Mouse (Mus musculus) CH12.LX (cell line): Measurements from ENCODE around the gene Ankrd36. TPM values are rescaled to one million over a fixed set of nuclear protein-coding genes. Genes with fewer than 3 reads are reported as not detected.

Experiments used
- DNase-seq: peaks from one replicate; pipeline ENCODE4 v3.0.0-alpha.2; 2013; ENCODE audit errors: extremely low read depth
- H3K27ac ChIP-seq: 2 replicates; pipeline ENCODE4 v1.5.1; 2012; ENCODE audit warnings: low read depth, mild to moderate bottlenecking, control low read depth, moderate library complexity; ENCODE audit not compliant: insufficient read depth
- H3K27me3 ChIP-seq: replicated peaks from 2 replicates; pipeline ENCODE3; 2012; ENCODE audit warnings: inconsistent platforms
- H3K36me3 ChIP-seq, 2 experiments: replicated peaks in 1 of 2; 2 replicates each; pipeline versions ENCODE3 to v1.6.1; 2012; ENCODE audit warnings: inconsistent platforms in 1 of 2, low read length in 1 of 2, mild to moderate bottlenecking in 1 of 2, mixed read lengths in 1 of 2, moderate library complexity in 1 of 2; ENCODE audit not compliant: control insufficient read depth in 1 of 2, insufficient read depth in 1 of 2
- H3K4me1 ChIP-seq, 2 experiments: 2 replicates each; pipeline ENCODE4 v1.6.1; 2012; ENCODE audit warnings: inconsistent platforms in 1 of 2, moderate library complexity in 1 of 2; ENCODE audit not compliant: insufficient read depth in 2 of 2, control insufficient read depth in 1 of 2
- H3K4me2 ChIP-seq: 2 replicates; pipeline ENCODE4 v1.6.1; 2012; ENCODE audit warnings: low read depth, mild to moderate bottlenecking, control low read depth; ENCODE audit not compliant: poor library complexity, insufficient read depth, severe bottlenecking
- H3K4me3 ChIP-seq, 3 experiments: fragments of 150-350 bp in 1 of 3; sonication (generic) in 1 of 3; replicated peaks in 1 of 3; 2 replicates each; pipeline versions ENCODE3 to v1.5.1; 2011 to 2012; ENCODE audit warnings: low read depth in 2 of 3, low read length in 2 of 3, mild to moderate bottlenecking in 2 of 3, moderate library complexity in 2 of 3, control low read depth in 1 of 3, improper control_type of control experiment in 1 of 3, inconsistent platforms in 1 of 3, mixed read lengths in 1 of 3; ENCODE audit not compliant: poor library complexity in 1 of 3
- H3K79me2 ChIP-seq: replicated peaks from 2 replicates; pipeline ENCODE4 v1.6.1; 2012; ENCODE audit warnings: mild to moderate bottlenecking, moderate library complexity; ENCODE audit not compliant: control insufficient read depth, poor library complexity, insufficient read depth, severe bottlenecking; ENCODE audit errors: extremely low read depth
- H3K9ac ChIP-seq: 2 replicates; pipeline ENCODE4 v1.6.1; 2012; ENCODE audit warnings: low read depth, mild to moderate bottlenecking, control low read depth, moderate library complexity; ENCODE audit not compliant: insufficient read depth
- H3K9me3 ChIP-seq: replicated peaks from 2 replicates; pipeline ENCODE3; 2012; ENCODE audit warnings: low read length, inconsistent platforms, mixed read lengths
- GABPA ChIP-seq: IDR thresholded peaks from 2 replicates; pipeline ENCODE4 v1.6.1; 2012; ENCODE audit warnings: low read depth, low read length, improper control_type of control experiment, inconsistent platforms; ENCODE audit not compliant: insufficient replicate concordance
- IRF4 ChIP-seq: IDR thresholded peaks from 2 replicates; pipeline ENCODE4 v1.6.1; 2014; ENCODE audit warnings: low read depth, mild to moderate bottlenecking, inconsistent platforms, low read length, improper control_type of control experiment
- MAZ ChIP-seq: IDR thresholded peaks from 2 replicates; pipeline ENCODE4 v1.6.1; 2012; ENCODE audit warnings: low read depth, mild to moderate bottlenecking, inconsistent platforms, low read length, improper control_type of control experiment, moderate library complexity
- MXI1 ChIP-seq: IDR thresholded peaks from 2 replicates; pipeline ENCODE4 v1.6.1; 2011; ENCODE audit warnings: mild to moderate bottlenecking, low read depth, low read length, improper control_type of control experiment
- NELFE ChIP-seq: IDR thresholded peaks from 2 replicates; pipeline ENCODE4 v1.6.1; 2011; ENCODE audit warnings: low read depth, low read length, improper control_type of control experiment
- RAD21 ChIP-seq: IDR thresholded peaks from 2 replicates; pipeline ENCODE4 v1.6.1; 2011; ENCODE audit warnings: low read depth, mild to moderate bottlenecking, low read length, improper control_type of control experiment, moderate library complexity
- RCOR1 ChIP-seq: conservative IDR thresholded peaks from 2 replicates; pipeline ENCODE4 v1.6.1; 2012; ENCODE audit warnings: low read depth, mild to moderate bottlenecking, inconsistent platforms, low read length, improper control_type of control experiment
- SIN3A ChIP-seq: IDR thresholded peaks from 2 replicates; pipeline ENCODE4 v1.6.1; 2012; ENCODE audit warnings: low read length, improper control_type of control experiment, inconsistent platforms
- SMC3 ChIP-seq: IDR thresholded peaks from 2 replicates; pipeline ENCODE4 v1.6.1; 2011; ENCODE audit warnings: low read depth, low read length, improper control_type of control experiment
- UBTF ChIP-seq: IDR thresholded peaks from 2 replicates; pipeline ENCODE4 v1.6.1; 2012; ENCODE audit warnings: low read depth, mild to moderate bottlenecking, inconsistent platforms, low read length, improper control_type of control experiment, moderate library complexity
- USF1 ChIP-seq: IDR thresholded peaks from 2 replicates; pipeline ENCODE4 v1.6.1; 2014; ENCODE audit warnings: low read depth, mild to moderate bottlenecking, inconsistent platforms, low read length, improper control_type of control experiment
- ZMIZ1 ChIP-seq: IDR thresholded peaks from 2 replicates; pipeline ENCODE4 v1.6.1; 2012; ENCODE audit warnings: low read depth, mild to moderate bottlenecking, inconsistent platforms, low read length, improper control_type of control experiment
- dilution Hi-C: fragments of 300-500 bp; cut with MboI; formaldehyde crosslinking; loops from 2 replicates; pipeline ENCODE4 v1.14.3; 2020; ENCODE audit warnings: low sequenced_read_pairs; ENCODE audit not compliant: extremely low pct_unique_long_range_greater_than_20kb, extremely low pct_ligation_motif_present
- in situ Hi-C: fragments of 300-500 bp; cut with MboI; formaldehyde crosslinking; loops from 3 replicates; pipeline ENCODE4 v1.14.3; 2019; ENCODE audit warnings: low sequenced_read_pairs, low pct_ligation_motif_present, low pct_unique_long_range_greater_than_20kb, mixed read lengths
- polyA plus RNA-seq: library from polyadenylated mRNA; unstranded; fragments of >175 nt; gene quantifications from 2 replicates; pipeline ENCODE4 v1.2.1, GENCODE M21; 2012; ENCODE audit warnings: low read depth; ENCODE audit not compliant: insufficient read length
- total RNA-seq, 2 experiments: library from RNA; depleted of rRNA; stranded (reverse); fragments of 300-350 nt in 1 of 2; fragments of >200 nt in 1 of 2; gene quantifications; 2 replicates each; pipeline ENCODE4 v1.2.3; 2012 to 2014

The Ankrd36 gene
- total and polyA plus RNA-seq, 3 experiments: not detected

- dilution Hi-C loops: no loop called here
- Histone ChIP-seq H3K79me2 (no peaks in the 10 kb centered on the region), H3K27me3 (no peaks in the 10 kb centered on the region), H3K4me1 (peaks cover 6 to 12% of the 10 kb centered on the region in 2 experiments), H3K27ac (no peak overlapping the region), H3K9me3 (no peaks in the 10 kb centered on the region), H3K36me3 (peaks cover 5 to 28% of the 10 kb centered on the region in 2 experiments), H3K4me2 (no peak overlapping the region), H3K9ac (no peak overlapping the region), H3K4me3 (no peak overlapping the region)
- DNase-seq: no peak
- no peak for TF ChIP-seq MXI1
- TF ChIP-seq SIN3A: no peak
- TF ChIP-seq GABPA: no peak
- no peak for TF ChIP-seq SMC3
- TF ChIP-seq IRF4: no peak
- in situ Hi-C loops: no loop called here
Observed at GRCm38 (mm10) chr11:5701300-5701699, 131.8 kb downstream of the Ankrd36 start.

- TF ChIP-seq ZMIZ1 (no peak), USF1 (no peak), RCOR1 (no peak), UBTF (no peak), RAD21 (no peak), MAZ (no peak), MXI1 (no peak)
- Histone ChIP-seq H3K36me3 (peaks cover 5 to 28% of the 10 kb centered on the region in 2 experiments), H3K4me3 (no peak overlapping the region), H3K9ac (no peak overlapping the region), H3K4me2 (no peak overlapping the region), H3K79me2 (no peaks in the 10 kb centered on the region), H3K9me3 (no peaks in the 10 kb centered on the region), H3K4me1 (peaks cover 8 to 17% of the 10 kb centered on the region in 2 experiments), H3K27me3 (no peaks in the 10 kb centered on the region), H3K27ac (no peak overlapping the region)
- dilution Hi-C loops: no loop called here
- no peak for DNase-seq
- in situ Hi-C loops: no loop called here
Observed at GRCm38 (mm10) chr11:5701821-5702220, 132.3 kb downstream of the Ankrd36 start.

- no peaks in the 10 kb centered on the region for H3K9me3 ChIP-seq
- peaks cover 8 to 19% of the 10 kb centered on the region in 2 experiments for H3K4me1 ChIP-seq
- no peak overlapping the region for H3K9ac ChIP-seq
- in situ Hi-C loops: no loop called here
- DNase-seq: no peak
- H3K4me2 ChIP-seq: no peak overlapping the region
- peaks cover 5 to 28% of the 10 kb centered on the region in 2 experiments for H3K36me3 ChIP-seq
- dilution Hi-C loops: no loop called here
- H3K79me2 ChIP-seq: no peaks in the 10 kb centered on the region
- H3K27ac ChIP-seq: no peak overlapping the region
- no peak overlapping the region for H3K4me3 ChIP-seq
- no peaks in the 10 kb centered on the region for H3K27me3 ChIP-seq
- no peak for TF ChIP-seq NELFE
Observed at GRCm38 (mm10) chr11:5702271-5702956, 132.9 kb downstream of the Ankrd36 start.
